Mouse (Mus musculus) embryonic facial prominence, embryonic 12.5 days (tissue): Measurements from ENCODE around the gene Tbcb. TPM values are rescaled to one million over a fixed set of nuclear protein-coding genes. Genes with fewer than 3 reads are reported as not detected.
A peak's percentile ranks its signal among the peaks of the same experiment; 100 is the strongest.
"Not testable (repeated sequence)": the region's sequence is repeated elsewhere in the genome, so short reads cannot be mapped to it uniquely, and the experiment has no call there.

Experiments used
- ATAC-seq: fragments of 200-750 bp; cut with Nextera tagmentation; 2 replicates; pipeline ENCODE4 v1.8.0; 2017; ENCODE audit not compliant: insufficient number of reproducible peaks, insufficient read depth, low FRiP score, low TSS enrichment
- H3K27ac ChIP-seq: fragments of 300-500 bp; sonication (generic); 2 replicates; pipeline ENCODE4 v1.5.1; 2016; ENCODE audit warnings: mild to moderate bottlenecking
- H3K27me3 ChIP-seq: fragments of 300-500 bp; sonication (generic); 2 replicates; pipeline ENCODE4 v1.6.1; 2016; ENCODE audit warnings: mild to moderate bottlenecking, moderate library complexity
- H3K36me3 ChIP-seq: fragments of 300-500 bp; sonication (generic); 2 replicates; pipeline ENCODE4 v1.6.1; 2016; ENCODE audit warnings: mild to moderate bottlenecking
- H3K4me1 ChIP-seq: fragments of 300-500 bp; sonication (generic); 2 replicates; pipeline ENCODE4 v1.6.1; 2016
- H3K4me2 ChIP-seq: fragments of 300-500 bp; sonication (generic); replicated peaks from 2 replicates; pipeline ENCODE4 v1.6.1; 2016; ENCODE audit warnings: mild to moderate bottlenecking, moderate library complexity
- H3K4me3 ChIP-seq: fragments of 300-500 bp; sonication (generic); 2 replicates; pipeline ENCODE4 v1.5.1; 2016; ENCODE audit warnings: mild to moderate bottlenecking
- H3K9ac ChIP-seq: fragments of 300-500 bp; sonication (generic); 2 replicates; pipeline ENCODE4 v1.6.1; 2016; ENCODE audit warnings: mild to moderate bottlenecking, moderate library complexity
- H3K9me3 ChIP-seq: fragments of 300-500 bp; sonication (generic); 2 replicates; pipeline ENCODE4 v1.6.1; 2016; ENCODE audit warnings: mild to moderate bottlenecking, moderate library complexity
- WGBS: fragments of 180-500 bp; shearing (Covaris S2); methylation state at CpG from one replicate; pipeline ENCODE4 v1.1.7; 2016; 5-methylcytosine and 5-hydroxymethylcytosine counted together
- polyA plus RNA-seq: library from polyadenylated mRNA; unstranded; fragments of >200 nt; fragmentation: Nextera tagmentation; extraction: Ambion mirVana; gene quantifications from 2 replicates; pipeline ENCODE4 v1.2.1, GENCODE M21; 2016

Gene Tbcb
- polyA plus RNA-seq, 1 experiment from 2014 or later = 224 TPM

- not testable (repeated sequence) for H3K4me1 ChIP-seq, H3K27ac ChIP-seq, H3K4me3 ChIP-seq, H3K9ac ChIP-seq, H3K9me3 ChIP-seq, H3K36me3 ChIP-seq, H3K27me3 ChIP-seq, H3K4me2 ChIP-seq, ATAC-seq
- 84% methylated on average over 5 of the region's 5 CpGs for WGBS
Measured at GRCm38 (mm10) chr7:30200661-30201060, 31.4 kb downstream of the Tbcb start.

DNA sequence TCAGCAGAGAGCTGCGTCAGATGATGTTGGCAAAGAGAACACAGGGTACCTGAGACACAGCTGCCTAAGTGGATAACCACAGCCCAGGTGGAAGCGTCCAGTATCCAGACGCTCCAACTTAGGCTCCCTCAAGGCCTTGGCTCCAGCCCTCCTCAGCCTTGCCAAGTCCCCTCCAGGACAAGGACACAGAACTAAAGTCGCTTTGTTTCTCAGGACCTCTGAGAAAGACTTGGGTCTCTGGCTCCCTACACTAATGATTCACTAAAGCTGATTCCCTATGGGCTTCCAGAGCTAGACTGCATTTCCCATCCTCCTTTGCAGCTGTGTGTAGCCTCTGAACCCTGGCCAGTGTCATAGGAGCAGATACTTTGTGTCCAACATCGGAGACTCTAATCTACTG is 31.9 kb downstream of the Tbcb start:
- ATAC-seq = no peak
- Histone ChIP-seq H3K36me3 (no peaks in the 10 kb centered on the region), H3K4me1 (peaks cover 8% of the 10 kb centered on the region; the same call in 1 of the 2 replicates), H3K4me2 (no peak overlapping the region), H3K4me3 (no peak overlapping the region), H3K27ac (no peak overlapping the region), H3K9ac (no peak overlapping the region), H3K9me3 (no peaks in the 10 kb centered on the region), H3K27me3 (no peaks in the 10 kb centered on the region)
- 79% methylated on average over 5 of the region's 5 CpGs for WGBS

DNA sequence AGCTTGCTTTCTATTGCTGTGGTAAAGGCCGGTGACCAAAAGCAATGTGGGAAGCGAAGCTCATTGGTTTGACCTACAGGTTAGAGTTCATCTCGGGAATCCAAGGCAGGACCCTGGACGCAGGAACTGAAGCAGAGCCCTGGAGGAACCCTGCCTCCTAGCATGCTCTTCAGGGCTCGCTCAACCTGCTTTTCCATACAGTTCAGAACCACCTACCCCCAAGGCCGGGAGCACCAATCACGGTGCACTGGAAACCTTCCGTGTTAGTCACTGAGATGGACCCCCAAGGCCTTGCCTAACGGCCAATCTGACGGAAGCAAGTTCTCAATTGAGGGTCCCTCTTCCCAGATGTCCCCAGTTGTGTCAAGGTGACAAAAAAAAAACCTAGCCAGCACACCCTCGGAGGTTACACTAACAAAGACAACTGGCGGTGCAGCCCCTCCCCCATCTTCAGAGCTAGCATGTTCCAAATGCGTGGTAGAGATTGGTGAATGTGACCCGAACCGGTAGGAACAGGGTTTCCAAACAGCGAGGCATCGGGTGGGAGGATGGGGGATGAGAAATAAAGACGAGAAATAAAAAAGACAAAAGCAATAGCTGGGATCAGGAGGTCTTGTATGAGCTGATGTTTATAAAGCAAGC is 32.5 kb downstream of the Tbcb start:
- H3K9ac ChIP-seq = no peak overlapping the region
- H3K27me3 ChIP-seq = no peaks in the 10 kb centered on the region
- H3K4me1 ChIP-seq = peaks cover 10% of the 10 kb centered on the region; the same call in 1 of the 2 replicates
- 74% methylated on average over 18 of the region's 18 CpGs for WGBS
- no peak for ATAC-seq
- no peak overlapping the region for H3K4me3 ChIP-seq
- H3K4me2 ChIP-seq = no peak overlapping the region
- no peak overlapping the region for H3K27ac ChIP-seq
- no peaks in the 10 kb centered on the region for H3K9me3 ChIP-seq
- H3K36me3 ChIP-seq = no peaks in the 10 kb centered on the region

DNA sequence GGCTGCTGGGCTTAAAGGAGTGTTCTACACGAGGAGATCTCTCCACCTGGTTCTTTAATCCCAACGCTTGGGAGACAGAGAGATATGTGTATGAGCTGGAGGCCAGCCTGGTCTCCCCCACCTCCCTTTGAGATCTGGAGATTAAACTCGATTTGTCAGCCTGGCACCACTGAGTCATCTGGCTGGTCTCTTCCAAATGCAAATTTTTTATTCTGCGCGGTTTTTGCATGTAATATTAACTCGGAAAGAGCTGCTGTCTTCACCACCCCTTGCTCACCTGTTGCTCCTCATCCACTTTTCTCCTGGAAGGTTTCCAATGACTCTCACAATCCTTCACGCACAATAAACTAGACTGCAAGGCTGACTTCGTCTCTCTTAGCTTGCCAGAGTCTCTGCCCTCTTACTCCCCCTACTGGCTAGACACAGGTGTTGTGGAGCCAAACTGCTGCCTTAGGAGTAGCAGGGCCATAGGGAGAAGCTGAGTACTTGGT is 33.5 kb downstream of the Tbcb start, which contains the start of gene Capns1:
Gene Capns1, minus strand, starts transcription at position 331 of the 491 bp plus-strand sequence.
- Histone ChIP-seq H3K9ac (no peak within 1 kb of the TSS), H3K4me2 (peak within 1 kb of the TSS; percentile 31), H3K4me1 (peaks cover 11% of the 10 kb centered on the region), H3K27ac (peak within 1 kb of the TSS; percentile 46; the same call in 1 of the 2 replicates), H3K27me3 (no peaks in the 10 kb centered on the region), H3K9me3 (no peaks in the 10 kb centered on the region), H3K4me3 (no peak within 1 kb of the TSS), H3K36me3 (no peaks in the 10 kb centered on the region)
- no peak for ATAC-seq
- 6% methylated on average over 8 of the region's 8 CpGs for WGBS

DNA sequence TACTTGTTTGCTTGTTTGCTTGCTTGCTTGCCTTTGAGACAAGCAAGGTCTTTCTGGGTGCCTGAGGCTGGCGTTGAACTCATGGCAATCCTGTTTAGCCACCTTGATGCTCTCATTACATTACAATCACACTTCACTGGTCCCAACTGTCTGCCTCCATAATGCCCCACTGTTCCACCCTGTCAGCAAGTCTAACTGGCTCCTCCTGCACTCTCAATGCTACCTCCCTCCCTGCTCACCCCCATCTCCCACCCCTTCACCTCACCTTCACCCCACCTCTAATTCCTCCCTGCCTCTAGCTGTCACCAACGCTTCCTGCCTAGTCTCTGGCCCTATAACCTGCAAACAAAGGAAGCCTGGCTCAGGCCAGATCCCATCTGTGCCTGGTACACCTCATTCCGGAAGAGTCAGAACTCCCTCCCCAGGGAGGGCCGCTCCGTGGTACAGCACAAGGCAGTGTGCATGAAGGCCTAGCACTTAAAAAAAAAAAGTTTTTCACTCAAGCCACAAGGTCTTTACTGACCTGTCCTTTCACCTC is 34.4 kb downstream of the Tbcb start:
- no peak overlapping the region for H3K4me2 ChIP-seq
- peaks cover 20% of the 10 kb centered on the region for H3K4me1 ChIP-seq
- no peaks in the 10 kb centered on the region for H3K9me3 ChIP-seq
- no peaks in the 10 kb centered on the region for H3K27me3 ChIP-seq
- no peaks in the 10 kb centered on the region for H3K36me3 ChIP-seq
- 0 out of 2 replicates have a peak overlapping the region, but pooled peaks have one; percentile 5 for H3K27ac ChIP-seq
- H3K4me3 ChIP-seq = no peak overlapping the region
- no peak overlapping the region for H3K9ac ChIP-seq
- 64% methylated on average over 5 of the region's 5 CpGs for WGBS
- ATAC-seq = no peak

DNA sequence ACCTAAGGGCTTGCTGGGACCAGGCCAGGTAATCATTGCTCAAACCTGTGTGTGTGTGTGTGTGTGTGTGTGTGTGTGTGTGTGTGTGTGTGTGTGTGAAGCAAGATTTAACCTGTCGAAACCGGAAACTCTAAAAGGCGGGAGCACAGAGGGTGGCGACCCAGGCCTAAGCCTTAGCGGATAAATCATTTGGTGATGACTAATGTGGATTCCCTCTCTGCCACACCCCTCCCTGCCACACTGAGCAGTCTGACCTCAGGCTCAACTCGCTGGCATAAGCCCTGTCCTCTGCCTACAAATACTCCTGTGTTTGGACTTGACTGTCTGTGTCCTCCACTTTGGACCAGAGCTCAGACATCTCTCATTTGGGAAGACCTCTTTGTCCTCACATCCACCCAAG is 35.9 kb downstream of the Tbcb start:
- Histone ChIP-seq H3K27me3 (no peaks in the 10 kb centered on the region), H3K36me3 (peaks cover 12% of the 10 kb centered on the region), H3K9me3 (no peaks in the 10 kb centered on the region), H3K27ac (no peak overlapping the region), H3K9ac (no peak overlapping the region), H3K4me1 (peaks cover 22% of the 10 kb centered on the region), H3K4me3 (no peak overlapping the region), H3K4me2 (no peak overlapping the region)
- 74% methylated on average over 6 of the region's 6 CpGs for WGBS
- ATAC-seq = no peak

GRCm38 (mm10) chr7:30195461-30195860 is 36.6 kb downstream of the Tbcb start:
- Histone ChIP-seq H3K4me3 (no peak overlapping the region), H3K27ac (no peak overlapping the region), H3K9me3 (no peaks in the 10 kb centered on the region), H3K4me1 (peaks cover 22% of the 10 kb centered on the region), H3K36me3 (peaks cover 19% of the 10 kb centered on the region), H3K4me2 (peak overlapping the region; percentile 79), H3K9ac (no peak overlapping the region), H3K27me3 (no peaks in the 10 kb centered on the region)
- ATAC-seq = no peak
- WGBS = 71% methylated on average over 6 of the region's 6 CpGs

- ATAC-seq = peak; percentile 82
- WGBS = 1% methylated on average over 28 of the region's 28 CpGs
- Histone ChIP-seq H3K27ac (peak overlapping the region; percentile 87), H3K4me3 (peak overlapping the region; percentile 76), H3K9ac (peak overlapping the region; percentile 77), H3K4me1 (peaks cover 22% of the 10 kb centered on the region), H3K4me2 (peak overlapping the region; percentile 79), H3K9me3 (no peaks in the 10 kb centered on the region), H3K36me3 (peaks cover 25% of the 10 kb centered on the region), H3K27me3 (no peaks in the 10 kb centered on the region)
Measured at GRCm38 (mm10) chr7:30194884-30195283, 37.2 kb downstream of the Tbcb start.

- H3K36me3 ChIP-seq = peaks cover 26% of the 10 kb centered on the region
- no peaks in the 10 kb centered on the region for H3K9me3 ChIP-seq
- under 1% methylated on average over 26 of the region's 26 CpGs for WGBS
- H3K9ac ChIP-seq = peak overlapping the region; percentile 77
- H3K4me2 ChIP-seq = peak overlapping the region; percentile 79
- H3K27ac ChIP-seq = peak overlapping the region; percentile 87
- ATAC-seq = no peak
- peaks cover 22% of the 10 kb centered on the region for H3K4me1 ChIP-seq
- peak overlapping the region; percentile 76 for H3K4me3 ChIP-seq
- H3K27me3 ChIP-seq = no peaks in the 10 kb centered on the region
Measured at GRCm38 (mm10) chr7:30194101-30194831, 37.8 kb downstream of the Tbcb start.

- H3K27me3 ChIP-seq = no peaks in the 10 kb centered on the region
- H3K9ac ChIP-seq = peak overlapping the region; percentile 77
- H3K4me1 ChIP-seq = peaks cover 22% of the 10 kb centered on the region
- H3K27ac ChIP-seq = peak overlapping the region; percentile 87
- 1% methylated on average over 24 of the region's 26 CpGs for WGBS
- H3K4me2 ChIP-seq = peak overlapping the region; percentile 79
- no peaks in the 10 kb centered on the region for H3K9me3 ChIP-seq
- peak overlapping the region; percentile 76 for H3K4me3 ChIP-seq
- ATAC-seq = peak; percentile 53; the same call in 1 of the 2 replicates
- H3K36me3 ChIP-seq = peaks cover 32% of the 10 kb centered on the region
Measured at GRCm38 (mm10) chr7:30193581-30194100, 38.4 kb downstream of the Tbcb start.

DNA sequence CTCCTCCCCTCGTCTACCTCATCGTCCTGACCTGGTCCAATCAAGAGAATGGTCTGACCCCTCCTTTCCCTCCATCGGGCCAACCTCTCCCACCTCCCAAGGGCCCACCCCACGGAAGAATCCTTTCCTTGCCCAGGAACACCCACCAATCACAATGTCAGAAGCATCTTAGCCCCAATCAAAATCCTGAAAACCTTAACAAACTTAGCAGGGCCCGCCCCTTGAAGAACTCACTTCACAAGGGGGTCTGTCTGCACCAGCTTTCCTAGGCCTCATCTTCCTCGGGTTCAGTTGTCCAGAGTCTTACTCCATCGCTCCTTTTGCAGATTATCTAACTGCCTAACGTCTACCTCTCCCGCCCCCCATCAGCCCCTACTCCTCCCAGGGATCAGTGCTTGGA is 39.1 kb downstream of the Tbcb start:
- no peaks in the 10 kb centered on the region for H3K9me3 ChIP-seq
- H3K4me3 ChIP-seq = peak overlapping the region; percentile 76
- peak overlapping the region; percentile 87; the same call in 1 of the 2 replicates for H3K27ac ChIP-seq
- H3K4me2 ChIP-seq = peak overlapping the region; percentile 79
- H3K36me3 ChIP-seq = peaks cover 38% of the 10 kb centered on the region
- 0 out of 2 replicates have a peak, but pooled peaks have one; percentile 22 for ATAC-seq
- peaks cover 22% of the 10 kb centered on the region for H3K4me1 ChIP-seq
- peak overlapping the region; percentile 77 for H3K9ac ChIP-seq
- H3K27me3 ChIP-seq = no peaks in the 10 kb centered on the region
- 15% methylated on average over 9 of the region's 9 CpGs for WGBS
